Mouse (Mus musculus) skeletal muscle tissue, adult 2 months (tissue): ENCODE data around the gene Gpatch2.

Experiments
- DNase-seq: peaks from one replicate; pipeline ENCODE4 v3.0.0-alpha.2; 2012; ENCODE audit warnings: low read depth, low spot score

Gene Gpatch2

DNA sequence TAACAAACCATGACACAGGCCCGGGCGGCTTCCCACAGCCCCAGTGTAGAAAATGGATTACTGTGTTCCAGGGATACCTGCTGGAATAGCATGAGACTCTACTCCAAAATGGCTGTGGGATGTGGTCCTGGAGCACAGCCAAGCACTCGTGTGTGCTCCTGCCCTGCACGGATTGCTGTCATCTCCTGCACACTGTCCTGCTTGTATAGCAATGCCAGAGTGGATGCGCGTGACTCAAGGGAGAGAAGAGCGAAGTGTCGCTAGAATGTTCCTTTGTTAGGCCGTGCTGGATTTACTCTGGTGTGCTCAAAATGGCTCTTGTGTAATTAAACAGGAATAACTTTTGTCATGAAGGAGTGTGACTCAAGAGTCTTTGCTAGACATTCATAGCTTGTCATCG is 87.9 kb downstream of the Gpatch2 start:
- DNase-seq, result no peak

DNA sequence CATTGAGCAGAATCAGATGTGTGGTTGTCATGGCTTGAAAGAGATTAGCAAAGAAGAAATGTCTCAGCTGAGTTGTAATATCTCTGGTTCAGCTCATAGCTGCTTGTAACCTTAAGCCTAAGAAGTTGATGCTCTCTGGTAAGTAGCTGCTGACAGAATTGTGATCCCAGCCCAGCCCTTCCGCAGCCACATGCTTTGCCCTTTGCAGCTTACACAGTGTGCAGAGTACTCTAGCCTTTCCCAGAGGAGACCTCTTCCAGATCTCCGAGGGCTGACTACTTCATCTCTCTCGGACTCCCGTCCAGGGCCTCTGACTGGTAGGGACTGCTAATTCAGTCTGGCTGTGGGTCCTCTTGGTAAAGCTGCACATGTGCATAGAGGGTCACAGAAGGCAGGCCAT is 92.0 kb downstream of the Gpatch2 start:
- DNase-seq, result peak; percentile 24

DNA sequence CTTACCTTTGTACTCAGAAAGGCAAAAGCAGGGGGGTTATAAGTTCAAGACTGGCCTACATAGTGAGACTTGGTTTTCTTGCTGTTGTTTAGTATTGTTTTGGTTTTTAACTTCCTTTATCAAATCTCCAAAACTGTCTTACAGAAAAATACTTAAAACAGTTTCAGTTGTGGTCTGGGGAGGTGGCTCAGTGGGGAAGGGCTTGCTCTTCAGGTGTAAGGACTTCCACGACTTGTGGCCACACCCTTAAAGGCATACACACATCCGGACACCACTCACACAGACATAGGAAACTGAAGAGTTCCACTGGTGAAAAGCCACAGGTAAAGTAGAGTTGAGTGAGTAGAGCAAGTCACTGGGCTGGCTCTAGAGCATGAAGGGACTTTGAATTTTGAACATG is 93.2 kb downstream of the Gpatch2 start:
- DNase-seq, result no peak

DNA sequence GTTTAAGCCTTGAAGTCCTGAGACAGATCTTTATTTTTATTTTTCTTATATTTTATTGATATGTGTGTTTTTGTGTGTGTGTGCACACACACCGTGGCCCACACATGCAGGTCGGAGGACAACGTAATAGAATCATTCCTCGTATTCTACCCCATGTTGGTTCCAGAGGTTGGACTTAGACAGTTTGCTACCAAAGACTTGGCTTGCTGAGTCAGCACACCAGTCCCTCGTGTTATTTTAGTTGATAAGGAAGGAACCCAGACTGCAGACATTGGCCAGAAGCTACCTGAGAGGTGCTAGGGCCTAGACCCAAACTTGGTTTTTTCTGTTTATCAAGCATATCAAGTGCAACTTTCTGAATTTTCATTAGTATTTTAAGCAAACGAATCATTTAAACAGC is 95.8 kb downstream of the Gpatch2 start:
- DNase-seq, result no peak

DNA sequence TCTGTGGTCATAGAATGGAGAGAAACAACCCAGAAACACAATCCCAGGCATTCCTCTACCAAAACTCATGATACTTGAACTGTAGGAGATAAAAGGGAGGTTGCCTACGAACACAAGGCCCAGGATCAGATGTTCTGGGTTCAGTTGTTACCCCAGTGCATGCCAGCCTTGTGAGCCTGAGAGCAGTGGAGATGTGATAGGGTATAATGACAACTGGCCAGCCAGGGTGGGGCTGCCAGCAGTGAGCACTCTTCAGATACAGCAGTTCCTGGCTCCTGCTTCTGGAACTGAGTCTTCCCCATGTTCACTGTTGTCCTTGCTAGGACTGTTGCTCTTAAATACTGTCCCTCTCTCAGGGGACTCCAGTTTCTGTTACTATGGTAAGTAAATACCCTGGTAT is 98.0 kb downstream of the Gpatch2 start:
- no peak for DNase-seq

DNA sequence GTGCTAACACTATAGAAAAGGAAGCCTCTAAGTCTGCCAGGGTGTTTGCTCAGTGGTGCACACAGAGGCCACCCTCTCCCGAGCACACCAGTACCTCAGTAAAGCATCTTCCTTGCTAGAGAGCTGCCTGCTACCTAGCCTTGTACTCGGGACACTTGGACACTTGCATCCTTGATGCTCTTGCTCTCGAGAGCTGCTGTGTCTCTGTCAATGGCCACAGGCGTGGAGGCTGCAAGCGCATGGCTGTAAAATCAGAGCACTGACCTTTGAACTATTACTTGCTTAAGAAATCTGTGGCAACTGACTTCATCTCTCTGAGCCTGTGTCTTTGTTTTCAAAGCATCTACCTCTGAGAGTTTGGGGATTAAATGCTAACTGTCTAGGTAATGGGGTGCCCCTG is 98.5 kb downstream of the Gpatch2 start:
- no peak for DNase-seq

DNA sequence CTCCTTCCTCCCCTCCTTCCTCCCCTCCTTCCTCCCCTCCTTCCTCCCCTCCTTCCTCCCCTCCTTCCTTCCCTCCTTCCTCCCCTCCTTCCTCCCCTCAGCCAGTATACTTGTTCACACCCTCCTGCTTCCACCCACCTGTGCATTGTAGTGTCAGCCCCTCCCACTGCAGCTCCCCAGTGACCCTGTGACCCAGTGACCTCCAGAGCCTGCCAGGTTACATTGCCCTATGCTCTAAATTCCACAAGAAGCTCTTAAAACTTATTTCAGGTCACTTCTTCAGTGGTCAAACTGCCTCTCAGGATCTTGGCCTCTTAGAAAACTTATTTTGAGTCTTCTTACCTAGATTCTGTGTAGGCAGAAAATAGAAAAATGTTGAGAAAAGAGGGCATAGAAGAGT is 99.2 kb downstream of the Gpatch2 start:
- no peak for DNase-seq

DNA sequence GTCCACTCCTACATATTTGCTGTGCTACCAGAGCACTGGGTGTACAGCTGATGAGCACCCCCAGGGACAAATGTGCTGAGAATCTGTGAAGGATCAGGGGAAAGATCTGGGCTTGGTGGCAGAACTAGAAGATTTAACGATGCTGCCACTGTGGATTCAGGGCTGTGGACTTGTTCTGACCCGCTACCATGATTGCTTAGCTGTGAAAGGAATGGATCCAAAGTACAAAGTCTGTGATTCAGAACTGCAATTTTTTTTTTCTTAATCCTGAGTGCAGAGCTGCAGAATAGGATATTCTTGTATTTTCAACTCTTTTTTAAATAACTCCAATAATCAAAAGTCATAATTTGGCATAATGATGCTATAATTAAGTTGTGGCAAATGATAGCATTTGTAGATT is 100.5 kb downstream of the Gpatch2 start:
- no peak for DNase-seq

DNA sequence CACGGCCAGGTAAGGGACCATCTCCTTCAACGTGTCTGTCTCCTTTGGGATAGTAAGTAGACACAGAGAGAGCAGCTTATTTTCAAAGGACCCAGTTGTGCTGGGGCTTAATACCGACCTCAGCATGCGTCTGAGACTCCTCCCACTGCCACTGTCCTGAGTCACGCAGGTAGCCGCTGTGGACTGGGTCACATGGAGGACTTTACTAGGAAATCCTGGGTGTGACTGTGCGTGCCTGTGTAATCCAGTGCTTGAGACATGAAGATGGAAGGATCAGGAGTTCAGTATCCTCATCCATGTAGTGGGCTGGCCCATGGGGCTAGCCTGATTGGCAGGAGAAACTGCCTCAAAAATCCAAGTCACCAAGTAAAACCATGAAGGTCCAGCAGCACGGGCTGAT is 101.2 kb downstream of the Gpatch2 start:
- no peak for DNase-seq

DNA sequence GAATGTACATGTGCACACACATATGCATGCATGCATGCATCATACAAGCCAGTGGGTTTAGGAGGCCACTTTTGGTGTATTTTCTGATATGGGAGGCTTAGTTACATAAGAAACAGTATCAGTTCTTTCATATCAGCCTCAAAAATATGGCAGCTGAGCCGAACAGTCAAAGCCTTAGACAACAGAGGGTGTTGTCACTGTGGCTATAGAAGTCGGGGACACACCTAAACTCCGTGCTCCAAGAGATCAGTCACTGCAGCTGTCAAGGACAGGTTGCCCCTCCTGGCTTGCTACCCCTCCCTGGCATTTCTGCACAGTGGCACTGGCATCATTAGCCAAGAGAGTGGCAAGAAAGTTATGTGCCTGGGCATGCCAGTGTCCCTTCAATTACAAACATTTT is 106.5 kb downstream of the Gpatch2 start:
- DNase-seq, result no peak

DNA sequence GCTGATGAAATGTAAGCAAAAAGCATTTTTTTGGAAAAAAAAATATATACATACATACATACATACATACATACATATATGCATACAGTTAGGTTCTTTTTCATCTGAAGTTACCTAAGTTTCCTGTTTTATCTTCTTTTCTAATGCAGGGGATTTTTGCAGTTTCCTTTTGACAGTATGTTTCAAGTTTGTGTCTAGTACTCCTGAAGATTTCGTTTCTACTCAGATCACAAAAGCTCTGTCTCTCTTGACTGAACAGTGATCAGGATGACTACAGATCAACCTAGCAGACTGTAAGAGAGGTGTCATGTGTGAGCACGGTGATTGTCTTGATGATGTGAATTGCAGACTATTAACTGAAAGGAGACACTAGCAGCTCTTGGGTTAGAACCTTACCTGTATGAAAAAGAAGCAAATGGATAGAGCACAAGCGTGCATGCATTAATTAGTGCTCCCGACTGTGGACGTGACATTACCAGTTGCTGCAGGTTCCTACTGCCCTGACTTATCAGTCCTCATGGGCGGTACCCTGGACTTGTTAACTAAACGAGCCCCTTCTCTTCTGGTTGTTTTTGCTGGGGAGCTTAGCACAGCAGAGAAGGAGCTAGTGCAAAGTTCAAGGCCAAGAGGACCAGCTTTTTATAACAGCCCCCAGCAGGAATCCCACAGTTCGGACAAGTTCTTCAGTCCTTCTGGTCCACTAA is 107.3 kb downstream of the Gpatch2 start:
- no peak for DNase-seq

DNA sequence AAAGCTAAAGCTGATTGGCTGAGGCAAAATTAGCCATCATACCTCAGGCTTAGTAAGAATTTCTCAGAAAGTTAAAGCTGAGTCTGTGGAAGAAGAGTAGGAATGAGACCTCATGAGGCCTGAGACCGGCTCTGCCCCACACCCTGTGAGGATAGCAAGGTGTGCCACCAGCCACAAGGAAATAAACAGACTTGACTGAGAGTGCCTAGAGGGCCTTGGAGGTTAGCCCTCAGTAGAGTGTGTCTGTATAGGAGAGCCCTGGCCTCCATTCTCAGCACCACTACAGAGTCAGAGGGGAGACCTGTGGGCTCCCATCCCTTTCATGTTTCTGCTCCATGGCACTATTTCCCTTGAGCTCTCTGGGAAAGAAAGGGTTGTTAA is 107.9 kb downstream of the Gpatch2 start:
- no peak for DNase-seq

DNA sequence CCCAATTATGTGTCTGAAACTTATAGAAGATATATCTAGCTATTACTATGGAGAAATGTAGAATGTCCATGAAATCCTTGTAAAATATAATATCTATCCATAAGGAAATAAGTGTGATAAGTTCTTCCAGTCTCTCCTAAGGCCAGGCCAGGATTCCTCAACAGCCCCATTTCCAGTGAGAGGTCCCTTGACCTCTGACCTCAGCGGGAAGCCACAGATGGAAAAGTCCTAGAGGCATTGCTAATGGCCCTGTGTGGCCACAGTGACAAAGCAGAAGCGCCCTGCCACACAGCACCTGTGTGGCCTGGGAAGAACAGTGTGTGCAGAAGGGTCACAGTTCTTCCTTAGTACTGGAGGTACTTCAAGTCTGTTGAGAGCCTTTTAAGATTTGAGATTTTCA is 127.2 kb downstream of the Gpatch2 start:
- no peak for DNase-seq

DNA sequence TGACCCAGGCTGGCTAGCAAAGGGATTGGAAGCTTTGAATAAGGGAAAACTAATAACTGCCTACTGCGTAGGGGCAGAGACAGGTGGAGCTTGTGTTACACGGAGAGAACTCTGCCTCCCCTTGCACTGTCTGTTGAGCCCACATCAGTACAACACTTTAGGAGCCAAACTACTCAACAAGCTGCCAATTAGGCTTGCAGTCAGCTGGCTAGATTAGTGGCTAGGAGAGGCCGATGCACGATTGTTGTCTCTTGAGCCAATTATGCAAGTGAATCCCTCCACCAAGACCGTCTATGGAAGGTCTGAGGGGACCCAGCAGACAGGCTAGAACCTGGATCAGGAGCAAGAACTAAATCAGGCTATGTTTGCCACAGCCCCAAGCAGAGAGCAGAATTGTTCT is 129.8 kb downstream of the Gpatch2 start:
- DNase-seq, result no peak

DNA sequence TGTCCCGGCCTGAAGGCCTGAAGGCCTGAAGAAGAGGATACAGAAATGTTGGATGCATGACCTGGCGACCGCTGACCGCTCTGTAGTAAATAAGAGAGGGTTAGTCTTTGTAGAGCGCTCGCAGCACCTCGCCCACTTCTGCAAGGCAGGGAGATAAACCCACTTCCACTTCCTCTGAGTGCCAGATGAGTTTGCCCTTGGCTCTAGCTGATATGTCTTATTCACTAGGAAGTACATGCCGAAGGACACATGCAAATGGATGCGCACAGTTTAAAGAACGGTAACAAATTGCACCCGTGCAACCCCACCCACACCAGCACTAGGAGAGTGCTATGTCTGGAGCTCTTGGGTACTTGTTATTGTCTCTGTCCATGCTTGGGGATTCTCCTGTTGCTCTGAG is 131.6 kb downstream of the Gpatch2 start:
- DNase-seq, result no peak

DNA sequence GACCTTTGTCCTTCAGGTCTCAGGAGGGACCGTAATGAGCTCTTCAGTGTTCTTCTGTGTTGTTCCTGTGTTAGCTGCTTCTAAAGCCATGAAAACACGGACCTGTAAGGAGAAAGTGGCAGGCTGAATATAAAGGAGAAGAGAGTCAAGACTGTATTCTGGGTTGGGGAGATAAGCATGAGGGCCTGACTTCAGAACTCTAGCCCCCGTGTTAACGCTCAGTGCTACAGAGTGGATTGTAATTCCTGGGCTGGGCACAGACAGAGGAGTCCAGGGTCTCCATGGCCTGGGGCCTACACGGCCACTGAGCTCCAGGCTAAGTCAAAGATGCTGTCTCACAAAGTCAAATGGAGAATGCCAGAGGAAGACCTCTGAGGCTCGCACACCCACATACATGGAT is 132.3 kb downstream of the Gpatch2 start:
- no peak for DNase-seq

DNA sequence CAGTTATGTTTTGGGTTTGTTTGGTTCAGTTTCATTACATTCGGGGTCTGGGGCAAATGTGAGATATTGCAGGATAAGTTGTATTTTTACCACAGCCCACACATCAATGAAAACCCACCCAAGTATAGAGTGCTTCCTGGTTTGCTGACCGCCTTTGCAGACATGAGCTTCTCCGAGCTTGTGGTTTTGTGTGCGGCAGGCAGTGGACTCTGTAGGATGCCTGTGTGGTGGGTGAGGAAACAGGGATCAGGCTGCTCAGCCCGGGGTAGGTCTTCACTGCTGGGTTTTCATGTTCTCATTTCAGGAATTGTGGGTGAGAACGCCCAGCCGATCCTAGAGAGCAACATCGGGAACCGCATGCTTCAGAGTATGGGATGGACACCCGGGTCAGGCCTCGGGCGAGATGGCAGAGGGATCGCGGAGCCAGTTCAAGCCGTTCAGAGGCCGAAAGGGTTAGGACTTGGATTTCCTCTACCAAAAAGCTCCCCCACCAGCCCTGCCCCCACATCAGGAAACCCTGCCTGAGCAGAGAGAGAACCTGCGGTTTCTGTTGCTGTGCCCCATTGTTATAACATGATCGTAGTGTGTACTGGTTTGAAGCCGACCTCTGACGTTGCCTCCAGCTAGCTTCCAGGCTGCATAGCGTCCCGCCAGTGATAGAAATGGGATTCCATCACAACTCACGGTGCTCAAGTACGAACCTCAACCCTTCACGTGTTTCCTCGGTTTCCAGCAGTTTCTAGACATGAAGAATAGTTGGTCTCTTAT is 132.9 kb downstream of the Gpatch2 start:
- DNase-seq, result no peak

DNA sequence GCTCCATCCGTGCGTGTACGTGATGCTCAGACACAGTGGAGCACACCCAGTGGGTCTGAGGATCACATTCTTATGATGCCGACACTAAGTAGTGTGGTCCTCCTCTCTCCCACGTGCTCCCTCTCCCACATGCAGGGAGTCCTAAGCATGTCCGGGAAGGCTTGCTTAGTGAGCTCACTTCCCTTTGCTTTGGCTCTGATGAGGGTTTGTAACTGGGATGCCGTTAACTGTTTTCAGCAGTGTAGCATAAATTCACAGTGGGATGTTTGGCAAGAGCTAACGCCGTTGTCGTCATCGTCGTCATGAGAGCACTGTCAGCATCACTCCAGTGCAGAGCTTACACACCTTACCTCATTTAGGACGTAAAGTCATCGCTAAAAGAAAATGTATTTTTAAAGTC is 133.6 kb downstream of the Gpatch2 start:
- no peak for DNase-seq

DNA sequence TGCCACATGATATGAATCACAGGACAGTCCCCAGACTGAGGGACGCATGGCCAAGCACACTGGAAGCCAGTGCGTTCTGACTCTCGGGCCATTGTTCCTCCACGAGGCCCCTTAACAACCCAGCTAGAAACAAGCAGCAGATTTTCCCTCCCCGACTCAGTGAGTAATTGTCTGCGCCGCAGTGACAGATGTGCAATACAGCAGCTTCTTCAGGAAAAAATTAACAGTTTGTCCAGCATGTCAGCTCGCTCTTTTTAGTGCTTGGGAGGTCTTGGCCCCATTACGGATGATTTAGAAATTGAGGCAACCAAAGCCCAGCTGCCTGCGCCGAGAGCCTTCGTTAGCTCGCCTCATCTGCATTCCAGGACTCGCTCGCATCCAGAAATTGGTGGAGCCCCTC is 140.9 kb downstream of the Gpatch2 start:
- no peak for DNase-seq

DNA sequence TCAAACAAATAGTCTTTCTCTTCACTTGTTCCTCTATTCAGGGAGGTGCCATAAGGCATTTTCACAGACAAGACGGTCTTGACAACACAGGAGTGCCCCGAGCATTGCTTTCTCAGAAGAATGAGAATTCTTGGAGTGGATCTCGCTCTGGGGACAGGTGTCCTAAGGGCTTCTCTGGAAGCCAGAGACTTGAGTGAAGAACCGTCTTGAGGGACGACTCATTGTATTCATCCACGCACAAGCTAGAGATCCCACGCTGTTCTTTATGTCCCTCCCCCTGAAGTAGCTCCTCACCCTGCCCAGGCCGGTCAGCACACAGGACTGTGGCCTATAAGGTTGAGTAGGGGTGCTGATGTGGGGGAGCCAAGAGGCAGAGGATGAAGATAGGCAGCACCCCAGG is 141.6 kb downstream of the Gpatch2 start:
- DNase-seq, result no peak

DNA sequence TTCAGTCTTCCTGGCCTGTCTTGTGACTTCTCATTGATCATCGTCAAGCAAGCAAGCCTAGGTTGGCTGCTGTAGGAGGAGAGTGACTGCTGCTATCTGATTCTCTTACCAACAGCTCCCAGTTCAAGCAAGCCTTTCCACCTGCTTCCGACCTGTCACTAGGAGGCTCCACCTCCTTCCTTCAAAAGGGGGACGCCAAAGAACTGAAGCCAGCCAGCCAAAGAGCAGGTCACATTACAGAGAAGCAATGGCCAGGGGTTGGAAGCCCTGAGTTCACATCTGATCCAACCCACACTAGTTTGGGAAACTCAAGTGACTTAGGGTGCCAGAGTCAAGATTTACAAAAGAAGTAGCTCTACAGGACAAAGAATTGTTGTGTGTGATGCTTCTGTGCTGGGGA is 144.9 kb downstream of the Gpatch2 start:
- no peak for DNase-seq

DNA sequence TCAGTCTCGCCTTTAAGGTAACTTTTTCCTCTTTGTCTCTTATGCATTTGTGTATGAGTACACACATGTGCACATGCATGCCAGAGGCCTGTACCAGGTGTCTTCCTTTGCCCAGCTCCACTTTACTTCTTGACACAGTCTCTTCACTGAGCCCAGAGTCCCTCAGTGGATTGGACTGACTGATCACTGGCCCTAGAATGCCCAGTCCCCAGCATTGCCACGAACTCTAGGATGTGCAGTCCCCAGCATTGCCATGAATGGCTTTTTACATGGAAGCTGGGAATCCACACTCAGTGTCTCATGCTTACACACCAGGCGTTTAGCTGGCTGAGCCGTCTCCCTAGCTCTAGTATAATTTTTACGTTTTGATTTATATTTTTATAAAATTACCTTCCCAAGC is 147.2 kb downstream of the Gpatch2 start:
- no peak for DNase-seq

DNA sequence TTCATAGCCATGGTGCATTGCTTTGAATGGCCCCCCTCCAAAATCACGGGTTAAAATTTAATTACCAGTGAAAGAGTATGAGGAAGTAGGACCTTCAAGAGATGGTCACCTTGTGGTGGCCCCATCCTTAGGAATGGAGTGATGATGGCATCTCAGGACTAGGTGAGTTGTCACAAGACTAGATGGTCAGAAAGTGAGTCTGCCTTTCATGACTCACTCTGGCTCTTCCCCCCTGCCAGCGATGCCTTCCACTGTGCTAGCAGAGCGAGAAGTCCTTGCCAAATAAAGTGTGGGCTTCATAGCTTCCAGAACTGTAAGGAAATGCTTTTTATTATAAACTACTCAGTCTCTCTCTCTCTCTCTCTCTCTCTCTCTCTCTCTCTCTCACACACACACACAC is 150.1 kb downstream of the Gpatch2 start:
- no peak for DNase-seq

DNA sequence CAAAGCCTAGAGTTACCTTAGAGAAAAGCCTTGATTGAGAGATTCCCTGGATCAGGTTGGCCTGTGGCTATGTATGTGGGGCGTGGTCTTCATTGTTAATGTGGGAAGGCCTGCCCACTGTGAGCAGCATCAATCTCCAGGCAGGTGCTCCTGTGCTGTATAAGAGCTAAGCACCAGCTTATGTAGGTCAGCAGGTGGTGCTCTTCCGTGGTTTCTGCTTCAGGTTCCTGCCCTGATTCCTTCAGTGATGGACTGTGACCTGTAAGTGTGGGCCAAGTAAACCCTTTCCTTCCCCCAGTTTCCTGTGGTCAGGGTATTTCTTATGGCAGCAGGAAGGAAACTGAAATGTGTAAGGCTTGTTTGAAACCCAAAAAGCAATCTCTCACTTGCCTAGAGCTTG is 151.5 kb downstream of the Gpatch2 start:
- no peak for DNase-seq
